Mouse (Mus musculus): ENCODE results near the gene 2900026A02Rik. TPM values are rescaled to one million over a fixed set of nuclear protein-coding genes. Genes with fewer than 3 reads are reported as not detected.
"Not testable (repeated sequence)": the region's sequence is repeated elsewhere in the genome, so short reads cannot be mapped to it uniquely, and the experiment has no call there.

2900026A02Rik gene
- polyA plus RNA-seq, 1 experiment from 2014 or later = 10.2 TPM

- Histone ChIP-seq H3K27me3 (ENCODE audit: insufficient read depth, poor library complexity, severe bottlenecking) (no peaks in the 10 kb centered on the region), H3K4me1 (peaks cover 77% of the 10 kb centered on the region), H3K4me3 (0 out of 2 replicates have a peak overlapping the region, but pooled peaks have one; percentile 2), H3K27ac (peak overlapping the region; percentile 72), H3K9me3 (no peaks in the 10 kb centered on the region), H3K36me3 (peaks cover 3% of the 10 kb centered on the region; the same call in 1 of the 2 replicates)
- no peak for DNase-seq (ENCODE audit: low spot score)
- WGBS = 30% methylated on average over 15 of the region's 15 CpGs
Observed at GRCm38 (mm10) chr5:113120741-113121590, 100.1 kb downstream of the 2900026A02Rik start.

DNA sequence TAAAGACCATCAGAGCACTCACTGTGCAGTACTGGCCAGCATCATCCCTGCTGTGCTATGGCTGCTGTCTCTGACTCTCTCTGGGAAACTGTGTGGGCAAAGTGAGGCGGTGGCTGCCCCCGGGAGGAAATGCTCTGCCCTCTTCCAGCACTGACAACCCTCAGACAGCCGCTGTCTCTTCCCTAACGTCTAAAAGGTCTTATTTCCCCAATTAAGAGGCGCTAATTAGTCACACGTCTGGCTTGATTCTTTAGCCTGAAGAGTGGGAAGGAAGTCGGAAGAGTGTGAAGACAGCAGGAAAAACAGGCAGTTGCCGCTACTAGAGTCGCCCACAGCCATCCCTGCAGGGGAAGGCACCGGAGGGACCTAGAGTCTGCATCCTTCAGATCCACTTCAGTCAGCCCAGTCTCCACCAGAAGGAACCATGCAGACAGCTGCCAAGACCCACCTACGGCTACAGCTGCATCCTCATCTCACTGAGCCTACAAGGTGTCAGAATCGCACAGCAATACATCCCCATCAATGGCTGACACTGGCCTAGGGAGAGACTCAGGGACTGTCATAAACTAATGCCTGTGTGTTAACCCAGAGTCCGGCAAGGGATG lies 101.1 kb downstream of the 2900026A02Rik start:
- 29% methylated on average over 13 of the region's 13 CpGs for WGBS
- Histone ChIP-seq H3K9me3 (no peaks in the 10 kb centered on the region), H3K4me1 (peaks cover 87% of the 10 kb centered on the region), H3K4me3 (no peak overlapping the region), H3K36me3 (no peaks in the 10 kb centered on the region), H3K27me3 (ENCODE audit: insufficient read depth, poor library complexity, severe bottlenecking) (no peaks in the 10 kb centered on the region), H3K27ac (peak overlapping the region; percentile 77; the same call in 1 of the 2 replicates)
- no peak for DNase-seq (ENCODE audit: low spot score)

DNA sequence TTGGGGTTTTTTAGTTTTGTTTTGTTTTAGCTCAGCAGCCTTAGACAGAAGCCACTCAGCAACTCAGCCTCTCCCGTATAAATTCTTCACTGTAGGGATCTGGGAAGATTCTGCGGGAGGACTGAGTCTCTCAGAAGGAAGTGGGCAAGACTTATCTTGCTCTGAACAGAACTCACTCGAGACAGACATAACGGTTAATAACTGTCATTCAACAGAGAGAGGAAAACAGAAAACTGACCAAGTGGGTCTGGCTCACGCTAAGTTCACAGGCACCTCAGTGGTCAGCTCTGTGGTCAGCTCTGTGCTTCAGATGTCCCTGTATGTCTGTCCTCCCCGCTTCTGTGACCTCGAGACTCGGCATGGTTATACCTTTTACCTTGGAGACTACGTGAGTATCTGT lies 101.7 kb downstream of the 2900026A02Rik start:
- Histone ChIP-seq H3K4me3 (no peak overlapping the region; the same call in 1 of the 2 replicates), H3K4me1 (peaks cover 91% of the 10 kb centered on the region), H3K27ac (peak overlapping the region; percentile 77), H3K9me3 (no peaks in the 10 kb centered on the region), H3K36me3 (no peaks in the 10 kb centered on the region), H3K27me3 (ENCODE audit: insufficient read depth, poor library complexity, severe bottlenecking) (no peaks in the 10 kb centered on the region)
- no peak for DNase-seq (ENCODE audit: low spot score)
- WGBS = 60% methylated on average over 9 of the region's 9 CpGs

GRCm38 (mm10) chr5:113118695-113119094 lies 102.3 kb downstream of the 2900026A02Rik start:
- Histone ChIP-seq H3K9me3 (no peaks in the 10 kb centered on the region), H3K4me1 (peaks cover 93% of the 10 kb centered on the region), H3K36me3 (no peaks in the 10 kb centered on the region), H3K27ac (peak overlapping the region; percentile 77), H3K4me3 (peak overlapping the region; percentile 6; the same call in 1 of the 2 replicates), H3K27me3 (ENCODE audit: insufficient read depth, poor library complexity, severe bottlenecking) (no peaks in the 10 kb centered on the region)
- no peak for DNase-seq (ENCODE audit: low spot score)
- whole genome bisulfite sequencing = 35% methylated on average over 6 of the region's 6 CpGs

GRCm38 (mm10) chr5:113117361-113117760 lies 103.7 kb downstream of the 2900026A02Rik start:
- Histone ChIP-seq H3K4me1 (peaks cover 93% of the 10 kb centered on the region), H3K36me3 (no peaks in the 10 kb centered on the region), H3K4me3 (no peak overlapping the region), H3K27me3 (ENCODE audit: insufficient read depth, poor library complexity, severe bottlenecking) (no peaks in the 10 kb centered on the region), H3K27ac (peak overlapping the region; percentile 25; the same call in 1 of the 2 replicates), H3K9me3 (no peaks in the 10 kb centered on the region)
- no peak for DNase-seq (ENCODE audit: low spot score)
- WGBS = 86% methylated on average over 5 of the region's 5 CpGs

DNA sequence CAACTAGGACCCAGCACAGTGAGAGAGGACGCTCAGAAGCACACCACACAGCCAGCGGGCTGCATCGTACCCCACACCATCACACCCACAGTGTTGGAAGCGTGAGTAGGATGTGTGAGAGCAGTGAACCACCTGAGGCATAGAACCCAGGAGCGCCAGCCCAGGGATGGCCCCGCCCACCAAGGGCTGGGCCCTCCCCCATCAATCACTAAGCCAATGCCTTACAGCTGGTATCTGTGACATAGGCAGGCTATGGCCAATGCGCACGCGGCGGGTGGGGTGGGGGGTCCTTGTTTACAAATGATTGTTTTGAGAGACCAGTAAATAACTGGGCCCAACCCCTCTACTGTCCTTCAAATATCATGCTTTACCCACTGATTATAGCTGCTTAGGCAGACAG lies 105.1 kb downstream of the 2900026A02Rik start:
- H3K27ac ChIP-seq = peak overlapping the region; percentile 91
- H3K27me3 ChIP-seq (ENCODE audit: insufficient read depth, poor library complexity, severe bottlenecking) = no peaks in the 10 kb centered on the region
- no peaks in the 10 kb centered on the region for H3K36me3 ChIP-seq
- WGBS = 55% methylated on average over 10 of the region's 10 CpGs
- H3K4me1 ChIP-seq = peaks cover 92% of the 10 kb centered on the region
- no peaks in the 10 kb centered on the region for H3K9me3 ChIP-seq
- no peak overlapping the region for H3K4me3 ChIP-seq
- no peak for DNase-seq (ENCODE audit: low spot score)

- no peaks in the 10 kb centered on the region for H3K27me3 ChIP-seq (ENCODE audit: insufficient read depth, poor library complexity, severe bottlenecking)
- H3K4me3 ChIP-seq = peak overlapping the region; percentile 38; the same call in 1 of the 2 replicates
- 24% methylated on average over 20 of the region's 20 CpGs for WGBS
- peak; percentile 87 for DNase-seq (ENCODE audit: low spot score)
- H3K27ac ChIP-seq = peak overlapping the region; percentile 91
- H3K9me3 ChIP-seq = no peaks in the 10 kb centered on the region
- peaks cover 86% of the 10 kb centered on the region for H3K4me1 ChIP-seq
- no peaks in the 10 kb centered on the region for H3K36me3 ChIP-seq
Observed at GRCm38 (mm10) chr5:113114264-113115225, 106.5 kb downstream of the 2900026A02Rik start.

DNA sequence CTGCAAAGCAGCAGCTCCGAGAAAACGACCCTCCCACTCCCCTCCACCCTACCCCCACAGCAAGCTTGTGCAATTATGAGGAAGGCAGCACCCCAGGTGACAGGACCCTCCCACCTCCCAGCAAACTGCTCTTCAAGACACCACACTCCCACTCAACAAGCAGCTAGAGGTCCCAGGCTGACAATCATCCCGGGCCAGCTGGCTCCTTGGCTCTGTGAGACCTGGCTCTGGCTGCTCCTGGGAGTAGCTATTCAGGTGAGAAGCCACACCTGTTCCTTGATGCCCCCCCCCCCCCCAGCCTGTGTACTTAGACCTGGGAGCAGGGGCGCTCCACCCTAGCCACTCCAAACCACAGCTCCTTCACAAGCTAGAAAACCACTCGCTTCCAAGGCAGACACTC lies 107.9 kb downstream of the 2900026A02Rik start:
- Histone ChIP-seq H3K36me3 (no peaks in the 10 kb centered on the region), H3K27ac (peak overlapping the region; percentile 91), H3K4me3 (0 out of 2 replicates have a peak overlapping the region, but pooled peaks have one; percentile 4), H3K9me3 (no peaks in the 10 kb centered on the region), H3K27me3 (ENCODE audit: insufficient read depth, poor library complexity, severe bottlenecking) (no peaks in the 10 kb centered on the region), H3K4me1 (peaks cover 82% of the 10 kb centered on the region)
- WGBS = 34% methylated on average over 5 of the region's 5 CpGs
- DNase-seq (ENCODE audit: low spot score) = no peak

GRCm38 (mm10) chr5:113111336-113111735 lies 109.7 kb downstream of the 2900026A02Rik start:
- DNase-seq (ENCODE audit: low spot score) = no peak
- no peaks in the 10 kb centered on the region for H3K36me3 ChIP-seq
- WGBS = 14% methylated on average over 4 of the region's 4 CpGs
- no peaks in the 10 kb centered on the region for H3K27me3 ChIP-seq (ENCODE audit: insufficient read depth, poor library complexity, severe bottlenecking)
- peaks cover 88% of the 10 kb centered on the region for H3K4me1 ChIP-seq
- 0 out of 2 replicates have a peak overlapping the region, but pooled peaks have one; percentile 5 for H3K4me3 ChIP-seq
- peak overlapping the region; percentile 89 for H3K27ac ChIP-seq
- H3K9me3 ChIP-seq = no peaks in the 10 kb centered on the region

- no peaks in the 10 kb centered on the region for H3K9me3 ChIP-seq
- DNase-seq (ENCODE audit: low spot score) = no peak
- no peaks in the 10 kb centered on the region for H3K27me3 ChIP-seq (ENCODE audit: insufficient read depth, poor library complexity, severe bottlenecking)
- 0 out of 2 replicates have a peak overlapping the region, but pooled peaks have one; percentile 5 for H3K4me3 ChIP-seq
- peaks cover 84% of the 10 kb centered on the region for H3K4me1 ChIP-seq
- peak overlapping the region; percentile 89 for H3K27ac ChIP-seq
- WGBS = 7% methylated on average over 1 of the region's 1 CpGs
- no peaks in the 10 kb centered on the region for H3K36me3 ChIP-seq
Observed at GRCm38 (mm10) chr5:113110929-113111328, 110.1 kb downstream of the 2900026A02Rik start.

- not testable (repeated sequence) for H3K9me3 ChIP-seq; H3K4me3 ChIP-seq; H3K27ac ChIP-seq; H3K36me3 ChIP-seq; DNase-seq (ENCODE audit: low spot score); H3K27me3 ChIP-seq (ENCODE audit: insufficient read depth, poor library complexity, severe bottlenecking)
- H3K4me1 ChIP-seq = peaks cover 76% of the 10 kb centered on the region
- WGBS = 83% methylated on average over 2 of the region's 2 CpGs
Observed at GRCm38 (mm10) chr5:113109651-113110050, 111.4 kb downstream of the 2900026A02Rik start.

DNA sequence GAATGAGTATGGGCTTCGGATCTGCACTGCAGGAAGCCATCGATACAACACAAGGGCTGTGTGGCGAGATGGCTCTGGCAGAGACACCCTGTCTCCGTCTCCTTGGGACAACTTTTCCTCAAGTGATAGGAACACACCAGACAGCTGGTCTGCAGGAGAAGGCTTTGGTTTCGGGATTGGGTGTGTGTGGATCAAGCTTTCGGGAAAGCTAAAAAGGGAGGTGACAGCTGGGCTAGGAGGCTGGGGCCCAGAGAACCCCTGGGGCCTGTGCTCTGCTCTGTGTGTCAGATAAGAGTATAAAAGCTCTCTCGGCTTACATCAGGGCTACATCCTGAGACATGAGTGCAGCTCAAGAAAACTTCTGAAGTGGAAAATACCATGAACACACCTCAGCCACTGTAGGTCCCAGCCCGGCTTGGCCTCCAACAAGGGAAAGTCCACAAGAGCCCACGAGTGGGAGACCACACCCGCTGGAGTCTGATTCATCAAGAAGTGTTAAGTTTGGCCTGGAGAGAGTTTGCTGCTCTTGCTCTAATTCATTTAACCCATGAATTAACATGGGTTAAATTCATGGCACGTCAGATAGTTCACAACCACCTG lies 112.8 kb downstream of the 2900026A02Rik start:
- no peak overlapping the region for H3K4me3 ChIP-seq
- peaks cover 69% of the 10 kb centered on the region for H3K4me1 ChIP-seq
- H3K27ac ChIP-seq = peak overlapping the region; percentile 76

More for the DNA sequence above, 112.8 kb downstream of the 2900026A02Rik start:
- Histone ChIP-seq H3K9me3 (no peaks in the 10 kb centered on the region), H3K27me3 (ENCODE audit: insufficient read depth, poor library complexity, severe bottlenecking) (no peaks in the 10 kb centered on the region), H3K36me3 (no peaks in the 10 kb centered on the region)
- DNase-seq (ENCODE audit: low spot score) = no peak
- 32% methylated on average over 11 of the region's 11 CpGs for WGBS

Data from heart, embryonic 10.5 days (tissue).